Mouse (Mus musculus) neural tube, embryonic 15.5 days (tissue): ENCODE data around the gene Acaa1b. TPM values are rescaled to one million over a fixed set of nuclear protein-coding genes. Genes with fewer than 3 reads are reported as not detected.

Source experiments
- ATAC-seq: fragments of 200-750 bp; cut with Nextera tagmentation; 2 replicates; pipeline ENCODE4 v1.8.0; 2017; ENCODE audit warnings: mild to moderate bottlenecking, moderate TSS enrichment, moderate library complexity; ENCODE audit not compliant: low FRiP score
- H3K27ac ChIP-seq: fragments of 300-500 bp; sonication (generic); replicated peaks from 2 replicates; pipeline ENCODE4 v1.5.1; 2015; ENCODE audit warnings: mild to moderate bottlenecking, inconsistent platforms
- H3K27me3 ChIP-seq: fragments of 300-500 bp; sonication (generic); replicated peaks from 2 replicates; pipeline ENCODE4 v1.6.1; 2015; ENCODE audit warnings: inconsistent platforms
- H3K36me3 ChIP-seq: fragments of 300-500 bp; sonication (generic); 2 replicates; pipeline ENCODE4 v1.6.1; 2015; ENCODE audit warnings: inconsistent platforms
- H3K4me1 ChIP-seq: fragments of 300-500 bp; sonication (generic); 2 replicates; pipeline ENCODE4 v1.6.1; 2015; ENCODE audit warnings: inconsistent platforms
- H3K4me2 ChIP-seq: fragments of 300-500 bp; sonication (generic); 2 replicates; pipeline ENCODE4 v1.6.1; 2015; ENCODE audit warnings: inconsistent platforms, mild to moderate bottlenecking, moderate library complexity
- H3K4me3 ChIP-seq: fragments of 300-500 bp; sonication (generic); replicated peaks from 2 replicates; pipeline ENCODE4 v1.5.1; 2015; ENCODE audit warnings: mild to moderate bottlenecking, inconsistent platforms
- H3K9ac ChIP-seq: fragments of 300-500 bp; sonication (generic); replicated peaks from 2 replicates; pipeline ENCODE4 v1.6.1; 2015; ENCODE audit warnings: mild to moderate bottlenecking, inconsistent platforms
- H3K9me3 ChIP-seq: fragments of 300-500 bp; sonication (generic); replicated peaks from 2 replicates; pipeline ENCODE4 v1.6.1; 2016; ENCODE audit warnings: inconsistent platforms
- WGBS: fragments of 180-500 bp; shearing (Covaris S2); methylation state at CpG from one replicate; pipeline ENCODE4 v1.1.7; 2015; ENCODE audit warnings: mixed read lengths; 5-methylcytosine and 5-hydroxymethylcytosine counted together
- polyA plus RNA-seq: library from polyadenylated mRNA; unstranded; fragments of >200 nt; fragmentation: Nextera tagmentation; extraction: Ambion mirVana; gene quantifications from 2 replicates; pipeline ENCODE4 v1.2.1, GENCODE M21; 2015

Gene Acaa1b
- polyA plus RNA-seq, 1 experiment from 2014 or later = 5.6 TPM

DNA sequence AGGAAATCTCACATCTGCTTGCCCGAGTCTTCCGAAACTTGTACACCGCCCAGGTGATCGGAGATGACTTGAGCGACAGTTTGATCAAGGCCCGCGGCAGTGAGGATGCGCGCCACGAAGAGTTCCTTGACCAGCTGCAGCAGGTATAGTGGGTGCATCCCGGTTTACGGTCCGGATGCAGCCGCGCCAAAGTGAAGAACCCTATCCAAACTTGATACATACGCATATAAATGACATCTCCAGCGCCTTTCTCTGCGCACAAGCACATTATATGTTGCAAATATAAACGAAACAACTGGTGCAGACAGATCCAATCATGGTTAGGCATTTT lies 54.1 kb downstream of the Acaa1b start:
- H3K4me1 ChIP-seq = peaks cover 14% of the 10 kb centered on the region
- peak overlapping the region; percentile 55 for H3K9ac ChIP-seq
- no peaks in the 10 kb centered on the region for H3K9me3 ChIP-seq
- no peak overlapping the region; the same call in 1 of the 2 replicates for H3K27ac ChIP-seq
- peak; percentile 45; the same call in 1 of the 2 replicates for ATAC-seq
- peak overlapping the region; percentile 69 for H3K4me3 ChIP-seq
- H3K36me3 ChIP-seq = no peaks in the 10 kb centered on the region
- 0 out of 2 replicates have a peak, but pooled peaks cover 6% of the 10 kb centered on the region for H3K27me3 ChIP-seq
- H3K4me2 ChIP-seq = peak overlapping the region; percentile 87
- whole genome bisulfite sequencing = 3% methylated on average over 19 of the region's 19 CpGs

DNA sequence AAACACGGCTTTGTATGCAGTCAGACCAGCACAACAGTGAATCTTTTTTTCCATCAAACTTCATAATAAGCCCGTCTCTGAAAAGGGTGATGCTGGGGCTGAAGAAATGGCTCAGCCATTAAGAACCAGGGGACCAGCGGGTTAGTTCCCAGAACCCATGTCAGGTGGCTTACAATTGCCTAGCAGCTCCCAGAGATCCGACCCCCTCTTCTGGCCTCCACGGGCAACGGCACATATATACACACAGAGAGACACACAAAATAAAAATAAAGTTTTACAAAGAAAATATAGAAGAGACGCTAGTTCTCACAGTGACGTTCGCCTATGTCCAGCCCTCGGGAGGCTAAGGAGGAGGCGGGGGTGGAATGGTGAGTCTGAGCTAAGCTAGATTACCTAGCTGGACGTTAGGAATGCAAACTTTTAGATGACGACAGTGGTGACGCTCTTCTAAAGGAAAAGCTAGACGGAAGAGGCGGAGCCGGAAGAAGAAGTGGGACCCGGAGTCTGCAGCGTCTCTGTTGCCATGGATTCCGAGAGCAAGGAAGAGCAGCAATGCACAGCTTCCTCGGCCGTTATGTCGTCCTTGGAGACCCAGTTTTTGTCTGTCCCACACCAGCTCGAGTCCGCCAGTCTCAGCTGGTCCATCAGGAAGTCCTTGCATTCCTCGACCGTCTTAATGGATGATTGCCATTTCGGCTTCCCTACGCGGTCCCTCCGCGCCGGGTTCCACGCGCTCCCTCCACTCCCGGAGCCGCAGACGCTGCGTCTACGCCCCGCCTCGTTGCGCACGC lies 54.7 kb downstream of the Acaa1b start, which contains the start of gene Dlec1:
TSS of gene Dlec1 (plus strand) at position 487 of the 791 bp plus-strand sequence.
- peak; percentile 89 for ATAC-seq
- no peak within 1 kb of the TSS; the same call in 1 of the 2 replicates for H3K27ac ChIP-seq
- peak within 1 kb of the TSS; percentile 69 for H3K4me3 ChIP-seq
- WGBS = 3% methylated on average over 44 of the region's 44 CpGs
- H3K9me3 ChIP-seq = no peaks in the 10 kb centered on the region
- H3K27me3 ChIP-seq = 0 out of 2 replicates have a peak, but pooled peaks cover 6% of the 10 kb centered on the region
- H3K9ac ChIP-seq = peak within 1 kb of the TSS; percentile 55
- H3K4me1 ChIP-seq = peaks cover 14% of the 10 kb centered on the region
- H3K4me2 ChIP-seq = peak within 1 kb of the TSS; percentile 87
- H3K36me3 ChIP-seq = no peaks in the 10 kb centered on the region

DNA sequence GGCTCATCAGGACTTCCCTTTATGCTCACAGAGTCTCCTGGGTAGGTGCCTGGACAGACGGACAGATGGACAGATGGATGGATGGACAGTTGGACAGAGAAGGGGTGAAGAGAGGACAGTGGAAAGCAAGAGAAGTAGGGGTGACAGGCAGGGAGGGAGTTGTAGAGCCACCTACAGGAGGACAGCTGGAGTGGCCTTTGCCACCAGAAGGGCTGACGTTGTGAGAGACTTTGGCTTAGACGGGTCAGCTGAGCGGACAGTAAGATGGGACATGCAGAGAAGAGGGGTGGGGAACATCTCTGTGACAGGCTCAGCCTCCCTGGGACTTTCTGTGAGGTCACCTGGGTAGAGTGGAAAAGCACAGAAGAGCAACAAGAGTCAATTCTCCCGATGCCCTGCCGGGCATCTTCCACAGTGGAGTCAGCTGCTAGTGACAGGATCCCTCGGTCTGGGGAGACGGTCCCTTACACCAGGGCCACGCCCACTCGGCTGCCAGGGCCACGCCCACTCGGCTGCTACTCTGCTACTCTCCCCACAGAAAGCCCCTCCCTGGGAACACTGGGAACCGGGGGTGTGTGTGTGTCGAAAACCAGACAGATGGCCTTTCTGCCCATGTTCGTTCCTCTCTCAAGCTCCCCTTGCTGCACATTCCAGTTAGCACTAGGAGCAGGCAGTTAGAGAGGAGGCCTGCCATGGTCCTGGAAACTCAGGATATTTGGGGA lies 56.6 kb downstream of the Acaa1b start:
- no peak for ATAC-seq
- Histone ChIP-seq H3K4me3 (no peak overlapping the region), H3K36me3 (no peaks in the 10 kb centered on the region), H3K9ac (no peak overlapping the region), H3K9me3 (no peaks in the 10 kb centered on the region), H3K4me2 (no peak overlapping the region), H3K27ac (no peak overlapping the region), H3K4me1 (peaks cover 14% of the 10 kb centered on the region), H3K27me3 (0 out of 2 replicates have a peak, but pooled peaks cover 6% of the 10 kb centered on the region)
- 18% methylated on average over 15 of the region's 15 CpGs for WGBS

Other genes with a start within 250 kb of the Acaa1b start
- gene Ctdspl, start 230.6 kb downstream of the Acaa1b start, polyA plus RNA-seq = 7.9 and 8.6 TPM in 2 replicates
- gene Vill, start 104.3 kb downstream of the Acaa1b start, polyA plus RNA-seq = 5.3 and 7.3 TPM in 2 replicates
- 16.6 and 24.3 TPM in 2 replicates for gene Plcd1, start 63.6 kb downstream of the Acaa1b start, polyA plus RNA-seq
- gene Dlec1, start 54.6 kb downstream of the Acaa1b start, polyA plus RNA-seq = 1.4 and 1.6 TPM in 2 replicates
- not detected in 2 replicates for gene Gm47289, start 2.1 kb upstream of the Acaa1b start, polyA plus RNA-seq
- gene Slc22a13, start 52.0 kb upstream of the Acaa1b start, polyA plus RNA-seq = 0.08 TPM in 1 of 2 replicates, not detected in the other
- 12.2 and 13.0 TPM in 2 replicates for gene Oxsr1, start 165.3 kb upstream of the Acaa1b start, polyA plus RNA-seq
- 123 and 128 TPM in 2 replicates for gene Acaa1a, start 182.6 kb upstream of the Acaa1b start, polyA plus RNA-seq
- gene Myd88, start 184.3 kb upstream of the Acaa1b start, polyA plus RNA-seq = 6.2 and 13.1 TPM in 2 replicates
- 2.8 and 3.0 TPM in 2 replicates for gene Xylb, start 200.3 kb upstream of the Acaa1b start, polyA plus RNA-seq
- gene Slc22a14, start 208.5 kb upstream of the Acaa1b start, polyA plus RNA-seq = not detected in 2 replicates
- gene Acvr2b, start 245.0 kb upstream of the Acaa1b start, polyA plus RNA-seq = 32.9 and 43.2 TPM in 2 replicates